Mouse (Mus musculus) gastrocnemius, adult 2 months (tissue): Measurements from ENCODE around the gene Plb1. TPM values are rescaled to one million over a fixed set of nuclear protein-coding genes. Genes with fewer than 3 reads are reported as not detected.

Experiments used
- DNase-seq: peaks from one replicate; pipeline ENCODE4 v3.0.0; 2022
- H3K27ac ChIP-seq: fragments of 200-600 bp; 2 replicates; pipeline ENCODE4 v1.8.1; 2022; ENCODE audit warnings: mild to moderate bottlenecking
- H3K4me3 ChIP-seq: fragments of 200-600 bp; 2 replicates; pipeline ENCODE4 v1.8.1; 2022; ENCODE audit warnings: mild to moderate bottlenecking, moderate library complexity
- CTCF ChIP-seq: fragments of 200-600 bp; IDR thresholded peaks from 2 replicates; pipeline ENCODE4 v1.8.1; 2022; ENCODE audit warnings: antibody characterized with exemption, mild to moderate bottlenecking, moderate library complexity
- intact Hi-C: fragments of 180-260 bp; cut with DNase I; formaldehyde crosslinking; loops from one replicate; pipeline ENCODE4 v1.15.1; 2025
- total RNA-seq, 2 experiments: library from RNA; stranded (reverse); gene quantifications; 2 replicates each; pipeline ENCODE4 v1.2.3; 2021

Plb1 gene
- total RNA-seq, 2 experiments from 2014 or later: 0.97 to 1.3 TPM

GRCm38 (mm10) chr5:32272502-32272901 is 40.0 kb downstream of the Plb1 start:
- Histone ChIP-seq H3K4me3 (no peak overlapping the region), H3K27ac (0 out of 2 replicates have a peak overlapping the region, but pooled peaks have one; percentile 35)
- peak; percentile 62 for DNase-seq
- TF ChIP-seq CTCF: no peak
- intact Hi-C loops: no loop called here

GRCm38 (mm10) chr5:32278000-32278694 is 45.6 kb downstream of the Plb1 start:
- TF ChIP-seq CTCF: no peak
- no peak for DNase-seq
- H3K27ac ChIP-seq: no peak overlapping the region
- no peak overlapping the region for H3K4me3 ChIP-seq
- intact Hi-C loops: no loop called here

GRCm38 (mm10) chr5:32280066-32280465 is 47.6 kb downstream of the Plb1 start:
- TF ChIP-seq CTCF: no peak
- intact Hi-C loops: no loop called here
- DNase-seq: no peak
- no peak overlapping the region for H3K4me3 ChIP-seq
- H3K27ac ChIP-seq: no peak overlapping the region

GRCm38 (mm10) chr5:32282345-32282744 is 49.8 kb downstream of the Plb1 start:
- no peak for DNase-seq
- no peak overlapping the region for H3K27ac ChIP-seq
- intact Hi-C loops: no loop called here
- no peak for TF ChIP-seq CTCF
- no peak overlapping the region for H3K4me3 ChIP-seq

- no peak for TF ChIP-seq CTCF
- H3K27ac ChIP-seq: no peak overlapping the region
- intact Hi-C loops: no loop called here
- H3K4me3 ChIP-seq: no peak overlapping the region
- no peak for DNase-seq
Observed at GRCm38 (mm10) chr5:32283457-32283856, 50.9 kb downstream of the Plb1 start.

- H3K4me3 ChIP-seq: no peak overlapping the region
- no peak for TF ChIP-seq CTCF
- no peak overlapping the region for H3K27ac ChIP-seq
- no peak for DNase-seq
- intact Hi-C loops: no loop called here
Observed at GRCm38 (mm10) chr5:32286315-32286714, 53.8 kb downstream of the Plb1 start.

- TF ChIP-seq CTCF: no peak
- intact Hi-C loops: no loop called here
- H3K27ac ChIP-seq: no peak overlapping the region
- DNase-seq: no peak
- H3K4me3 ChIP-seq: no peak overlapping the region
Observed at GRCm38 (mm10) chr5:32288021-32288420, 55.5 kb downstream of the Plb1 start.

- no peak for TF ChIP-seq CTCF
- Histone ChIP-seq H3K27ac (no peak overlapping the region), H3K4me3 (no peak overlapping the region)
- DNase-seq: no peak
- intact Hi-C loops: no loop called here
Observed at GRCm38 (mm10) chr5:32291316-32291715, 58.8 kb downstream of the Plb1 start.

GRCm38 (mm10) chr5:32302991-32303921 is 70.7 kb downstream of the Plb1 start:
- DNase-seq: peak; percentile 59
- Histone ChIP-seq H3K27ac (no peak overlapping the region), H3K4me3 (peak overlapping the region; percentile 37)
- peak; percentile 83 for TF ChIP-seq CTCF
- intact Hi-C loops: loop anchor here (2.0 kb wide), 1 partner anchor 218 kb away; no protein-coding TSS in a partner anchor

GRCm38 (mm10) chr5:32307106-32307505 is 74.6 kb downstream of the Plb1 start:
- DNase-seq: no peak
- Histone ChIP-seq H3K27ac (no peak overlapping the region), H3K4me3 (no peak overlapping the region)
- TF ChIP-seq CTCF: no peak
- intact Hi-C loops: no loop called here

- DNase-seq: no peak
- no peak overlapping the region for H3K4me3 ChIP-seq
- no peak overlapping the region for H3K27ac ChIP-seq
- no peak for TF ChIP-seq CTCF
- intact Hi-C loops: no loop called here
Observed at GRCm38 (mm10) chr5:32308647-32309046, 76.1 kb downstream of the Plb1 start.

- intact Hi-C loops: no loop called here
- no peak for TF ChIP-seq CTCF
- H3K4me3 ChIP-seq: no peak overlapping the region
- no peak overlapping the region for H3K27ac ChIP-seq
- no peak for DNase-seq
Observed at GRCm38 (mm10) chr5:32309714-32310113, 77.2 kb downstream of the Plb1 start.

GRCm38 (mm10) chr5:32310802-32311201 is 78.3 kb downstream of the Plb1 start:
- no peak for TF ChIP-seq CTCF
- DNase-seq: no peak
- intact Hi-C loops: no loop called here
- no peak overlapping the region for H3K4me3 ChIP-seq
- no peak overlapping the region for H3K27ac ChIP-seq
